Mouse (Mus musculus): ENCODE data around the gene Fosl1. TPM values are rescaled to one million over a fixed set of nuclear protein-coding genes. Genes with fewer than 3 reads are reported as not detected.

Fosl1 gene
- polyA plus RNA-seq, 1 experiment from 2014 or later, result not detected

- Histone ChIP-seq H3K4me1 (peaks cover 20% of the 10 kb centered on the region), H3K9me3 (no peaks in the 10 kb centered on the region), H3K27me3 (no peaks in the 10 kb centered on the region), H3K9ac (peak overlapping the region; percentile 67), H3K4me2 (peak overlapping the region; percentile 83), H3K27ac (peak overlapping the region; percentile 90), H3K36me3 (peaks cover 20% of the 10 kb centered on the region), H3K4me3 (peak overlapping the region; percentile 56)
- WGBS, result 3% methylated on average over 47 of the region's 68 CpGs
- peak; percentile 69 for ATAC-seq (ENCODE audit: borderline replicate concordance, extremely low read depth, low FRiP score, low TSS enrichment)
Observed at GRCm38 (mm10) chr19:5474281-5475068, 27.1 kb downstream of the Fosl1 start.

- Histone ChIP-seq H3K27ac (peak overlapping the region; percentile 90), H3K27me3 (no peaks in the 10 kb centered on the region), H3K4me3 (peak overlapping the region; percentile 56), H3K4me1 (peaks cover 20% of the 10 kb centered on the region), H3K36me3 (peaks cover 27% of the 10 kb centered on the region), H3K9ac (peak overlapping the region; percentile 67), H3K4me2 (peak overlapping the region; percentile 83), H3K9me3 (no peaks in the 10 kb centered on the region)
- peak; percentile 27 for ATAC-seq (ENCODE audit: borderline replicate concordance, extremely low read depth, low FRiP score, low TSS enrichment)
- 10% methylated on average over 13 of the region's 13 CpGs for WGBS
Observed at GRCm38 (mm10) chr19:5475069-5475714, 27.8 kb downstream of the Fosl1 start.

- ATAC-seq (ENCODE audit: borderline replicate concordance, extremely low read depth, low FRiP score, low TSS enrichment), result no peak
- Histone ChIP-seq H3K4me1 (peaks cover 20% of the 10 kb centered on the region), H3K27ac (no peak overlapping the region), H3K27me3 (no peaks in the 10 kb centered on the region), H3K4me3 (no peak overlapping the region), H3K4me2 (no peak overlapping the region), H3K36me3 (peaks cover 46% of the 10 kb centered on the region), H3K9ac (no peak overlapping the region), H3K9me3 (no peaks in the 10 kb centered on the region)
- WGBS, result 87% methylated on average over 10 of the region's 10 CpGs
Observed at GRCm38 (mm10) chr19:5477004-5477667, 29.8 kb downstream of the Fosl1 start.

- ATAC-seq (ENCODE audit: borderline replicate concordance, extremely low read depth, low FRiP score, low TSS enrichment), result no peak
- Histone ChIP-seq H3K9me3 (no peaks in the 10 kb centered on the region), H3K36me3 (peaks cover 53% of the 10 kb centered on the region), H3K4me1 (peaks cover 21% of the 10 kb centered on the region), H3K27me3 (no peaks in the 10 kb centered on the region), H3K4me3 (no peak overlapping the region), H3K27ac (no peak overlapping the region), H3K4me2 (no peak overlapping the region), H3K9ac (no peak overlapping the region)
- WGBS, result 86% methylated on average over 18 of the region's 18 CpGs
Observed at GRCm38 (mm10) chr19:5477668-5478300, 30.4 kb downstream of the Fosl1 start.

DNA sequence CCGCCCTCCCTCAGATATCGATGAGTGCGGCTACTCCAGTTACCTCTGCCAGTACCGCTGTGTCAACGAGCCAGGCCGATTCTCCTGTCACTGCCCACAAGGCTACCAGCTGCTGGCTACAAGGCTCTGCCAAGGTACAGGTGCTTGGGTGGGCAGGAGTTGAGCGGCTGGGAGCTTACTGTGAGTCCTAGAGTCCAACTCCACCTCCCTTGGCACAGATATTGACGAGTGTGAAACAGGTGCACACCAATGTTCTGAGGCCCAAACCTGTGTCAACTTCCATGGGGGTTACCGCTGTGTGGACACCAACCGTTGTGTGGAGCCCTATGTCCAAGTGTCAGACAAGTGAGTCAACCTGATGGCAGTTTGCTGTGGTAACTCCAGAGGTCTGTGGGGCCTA is 32.7 kb downstream of the Fosl1 start:
- Histone ChIP-seq H3K27ac (no peak overlapping the region), H3K27me3 (no peaks in the 10 kb centered on the region), H3K4me1 (peaks cover 27% of the 10 kb centered on the region), H3K36me3 (peaks cover 68% of the 10 kb centered on the region), H3K9me3 (no peaks in the 10 kb centered on the region), H3K9ac (no peak overlapping the region), H3K4me2 (no peak overlapping the region), H3K4me3 (no peak overlapping the region)
- WGBS, result 81% methylated on average over 10 of the region's 10 CpGs
- no peak for ATAC-seq (ENCODE audit: borderline replicate concordance, extremely low read depth, low FRiP score, low TSS enrichment)

DNA sequence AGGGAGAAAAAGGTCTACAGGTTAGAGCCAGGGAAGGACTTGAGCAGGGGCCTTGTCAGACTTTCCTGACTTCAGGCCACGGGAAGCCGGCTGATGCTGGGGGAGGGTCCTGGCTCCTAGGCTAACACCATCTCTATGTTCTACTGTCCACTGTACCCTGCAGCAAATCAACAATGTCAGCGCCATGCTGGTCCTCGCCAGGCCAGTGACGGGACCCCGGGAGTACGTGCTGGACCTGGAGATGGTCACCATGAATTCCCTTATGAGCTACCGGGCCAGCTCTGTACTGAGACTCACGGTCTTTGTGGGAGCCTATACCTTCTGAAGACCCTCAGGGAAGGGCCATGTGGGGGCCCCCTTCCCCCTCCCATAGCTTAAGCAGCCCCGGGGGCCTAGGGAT is 34.1 kb downstream of the Fosl1 start:
- no peaks in the 10 kb centered on the region for H3K27me3 ChIP-seq
- H3K36me3 ChIP-seq, result peaks cover 68% of the 10 kb centered on the region
- H3K4me1 ChIP-seq, result peaks cover 30% of the 10 kb centered on the region
- 85% methylated on average over 10 of the region's 10 CpGs for WGBS
- no peak overlapping the region for H3K27ac ChIP-seq
- H3K9me3 ChIP-seq, result no peaks in the 10 kb centered on the region
- no peak for ATAC-seq (ENCODE audit: borderline replicate concordance, extremely low read depth, low FRiP score, low TSS enrichment)
- H3K4me3 ChIP-seq, result no peak overlapping the region
- no peak overlapping the region for H3K9ac ChIP-seq
- H3K4me2 ChIP-seq, result no peak overlapping the region

DNA sequence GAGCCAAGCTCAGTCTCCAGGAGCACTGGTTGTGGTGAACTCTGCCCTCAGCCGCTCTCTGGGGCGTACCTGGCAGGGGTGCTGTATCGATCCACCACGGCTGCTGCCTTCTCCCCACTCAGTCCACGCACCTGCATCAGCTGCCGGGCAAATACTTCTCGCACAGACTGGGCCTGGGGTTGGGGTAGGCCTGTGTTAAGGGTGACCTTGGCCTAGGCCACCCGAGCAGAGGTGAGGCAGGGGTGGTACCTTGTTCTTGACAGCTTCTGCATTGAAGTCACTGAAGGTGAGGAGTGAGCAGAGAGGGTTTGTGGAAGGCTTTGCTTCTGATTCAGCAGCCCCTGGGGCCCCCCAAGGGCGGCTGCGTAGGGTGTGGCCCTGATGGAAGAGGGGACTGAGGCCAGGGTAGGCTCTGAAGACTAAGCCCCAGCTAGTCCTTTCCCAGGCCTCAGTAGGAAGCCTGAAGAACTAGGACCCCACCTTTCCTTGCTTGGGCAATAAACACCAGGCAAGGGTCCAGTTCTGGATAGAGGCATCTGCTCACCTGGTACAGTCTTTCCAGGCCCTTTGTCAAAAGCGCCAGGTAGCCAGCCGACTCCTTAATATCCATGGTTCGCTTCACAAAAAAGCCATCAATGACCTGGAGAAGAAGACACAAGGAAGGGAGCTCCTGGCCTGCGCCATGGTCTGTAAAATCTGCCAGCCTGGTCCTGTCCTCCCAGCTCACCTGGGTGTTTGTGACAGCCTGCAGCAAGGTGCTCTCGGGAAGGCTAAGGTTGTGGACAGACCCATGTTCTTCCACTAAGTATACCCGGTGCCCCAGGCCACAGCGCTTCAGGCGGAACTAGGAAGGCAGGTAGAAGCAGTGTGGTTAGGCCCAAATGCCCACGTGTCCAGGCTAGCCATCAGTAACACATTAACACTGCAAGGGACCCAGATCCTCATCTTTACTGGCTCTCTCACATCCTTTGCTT is 36.3 kb downstream of the Fosl1 start:
- H3K27me3 ChIP-seq, result no peaks in the 10 kb centered on the region
- H3K4me3 ChIP-seq, result no peak overlapping the region
- ATAC-seq (ENCODE audit: borderline replicate concordance, extremely low read depth, low FRiP score, low TSS enrichment), result no peak
- 92% methylated on average over 19 of the region's 19 CpGs for WGBS
- peaks cover 40% of the 10 kb centered on the region for H3K4me1 ChIP-seq
- peaks cover 59% of the 10 kb centered on the region for H3K36me3 ChIP-seq
- peak overlapping the region; percentile 43; the same call in 1 of the 2 replicates for H3K27ac ChIP-seq
- no peaks in the 10 kb centered on the region for H3K9me3 ChIP-seq
- H3K9ac ChIP-seq, result no peak overlapping the region
- no peak overlapping the region for H3K4me2 ChIP-seq

GRCm38 (mm10) chr19:5484496-5484895 is 37.1 kb downstream of the Fosl1 start:
- Histone ChIP-seq H3K9ac (no peak overlapping the region), H3K4me1 (peaks cover 45% of the 10 kb centered on the region), H3K4me3 (no peak overlapping the region), H3K27me3 (no peaks in the 10 kb centered on the region), H3K4me2 (0 out of 2 replicates have a peak overlapping the region, but pooled peaks have one; percentile 6), H3K27ac (peak overlapping the region; percentile 98), H3K9me3 (no peaks in the 10 kb centered on the region), H3K36me3 (peaks cover 51% of the 10 kb centered on the region)
- WGBS, result 66% methylated on average over 5 of the region's 5 CpGs
- ATAC-seq (ENCODE audit: borderline replicate concordance, extremely low read depth, low FRiP score, low TSS enrichment), result no peak

DNA sequence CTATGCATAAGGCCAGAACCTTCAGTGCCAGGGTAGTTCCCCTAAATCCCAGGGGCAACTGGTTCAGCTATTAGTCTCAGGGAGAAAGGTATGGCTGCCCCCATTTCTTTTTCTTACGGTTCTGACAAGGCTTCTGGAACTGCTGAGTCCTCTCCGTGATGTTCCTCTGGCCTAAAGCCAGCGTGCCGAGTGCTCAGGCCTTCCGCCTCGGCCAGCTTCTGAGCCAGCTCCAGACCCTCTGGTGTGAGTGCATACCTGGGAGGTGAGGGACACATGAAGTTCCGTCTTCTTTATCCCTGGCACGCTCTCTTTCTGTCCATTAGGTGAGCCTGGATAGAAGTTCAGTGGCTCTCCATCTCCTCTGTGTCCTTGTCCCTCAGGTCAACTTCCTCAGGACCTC is 38.0 kb downstream of the Fosl1 start:
- Histone ChIP-seq H3K27ac (peak overlapping the region; percentile 98), H3K36me3 (peaks cover 42% of the 10 kb centered on the region)

DNA sequence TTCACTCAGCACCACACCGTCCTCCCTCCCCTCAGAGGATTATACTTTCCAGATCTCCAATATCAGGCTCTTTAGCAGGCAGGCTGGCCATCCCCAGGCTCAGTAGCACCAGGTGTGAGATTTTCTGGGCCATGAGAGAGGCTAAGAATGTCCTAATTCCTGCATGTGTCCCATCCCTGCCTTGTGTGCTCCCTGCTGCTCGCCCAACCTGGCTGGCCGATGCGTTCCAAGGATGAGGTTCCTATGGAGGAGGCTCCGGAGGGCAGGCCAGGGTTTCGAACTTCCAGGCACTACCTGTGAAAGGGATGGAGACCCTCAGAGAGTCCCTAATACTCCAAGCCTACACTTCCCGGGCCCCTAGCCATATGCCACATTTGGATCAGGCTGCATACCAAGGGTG is 38.5 kb downstream of the Fosl1 start:
- peaks cover 37% of the 10 kb centered on the region for H3K36me3 ChIP-seq
- 0 out of 2 replicates have a peak overlapping the region, but pooled peaks have one; percentile 88 for H3K4me2 ChIP-seq
- H3K27me3 ChIP-seq, result no peaks in the 10 kb centered on the region
- H3K27ac ChIP-seq, result peak overlapping the region; percentile 98
- H3K9ac ChIP-seq, result peak overlapping the region; percentile 9; the same call in 1 of the 2 replicates
- peaks cover 50% of the 10 kb centered on the region for H3K4me1 ChIP-seq
- no peak for ATAC-seq (ENCODE audit: borderline replicate concordance, extremely low read depth, low FRiP score, low TSS enrichment)
- H3K4me3 ChIP-seq, result no peak overlapping the region
- H3K9me3 ChIP-seq, result no peaks in the 10 kb centered on the region
- 95% methylated on average over 7 of the region's 7 CpGs for WGBS

More for the DNA sequence above, 38.0 kb downstream of the Fosl1 start:
- Histone ChIP-seq H3K27me3 (no peaks in the 10 kb centered on the region), H3K4me1 (peaks cover 50% of the 10 kb centered on the region), H3K4me2 (no peak overlapping the region), H3K9me3 (no peaks in the 10 kb centered on the region), H3K9ac (peak overlapping the region; percentile 9; the same call in 1 of the 2 replicates), H3K4me3 (no peak overlapping the region)
- WGBS, result 70% methylated on average over 8 of the region's 8 CpGs
- no peak for ATAC-seq (ENCODE audit: borderline replicate concordance, extremely low read depth, low FRiP score, low TSS enrichment)
